17 mouse cellular contexts compared by ENCODE assay signal in genomic region chr1:156668602-156669001, GRCm38 (mm10). TPM values are rescaled to one million over a fixed set of nuclear protein-coding genes. Genes with fewer than 3 reads are reported as not detected.
DNase-seq lines count a peak whose midpoint lies in the region; ATAC-seq and TF ChIP-seq lines count a peak whose summit lies in the region.
"Had no signal": no experiment of that assay in that cellular context is flagged by ENCODE, and none has a peak within 500 bp of the region (broad histone marks: within the 10 kb centered on the region; RNA-seq: fewer than 3 reads in every experiment).

No protein-coding gene starts in this region.

- H3K4me1 ChIP-seq in lung, adult 2 months (ENCODE audit: control insufficient read depth, insufficient read depth, low read length), result peaks cover 32% of the 10 kb centered on the region
- no peaks in the 10 kb centered on the region for H3K4me1 ChIP-seq in stomach, postnatal 0 days (replicated peaks; ENCODE audit: control insufficient read depth, insufficient read depth)

- H3K27ac ChIP-seq in stomach, postnatal 0 days (replicated peaks), result peak overlapping the region; percentile 24; the same call in 1 of the 2 replicates
- no peak overlapping the region for H3K27ac ChIP-seq in gastrocnemius, adult 2 months
- H3K27ac ChIP-seq: hindbrain, embryonic 13.5 days; liver, embryonic 15.5 days; midbrain, embryonic 10.5 days had no signal

- no peak overlapping the region for H3K9ac ChIP-seq in stomach, postnatal 0 days (ENCODE audit: low read length)
- H3K9ac ChIP-seq: forebrain, postnatal 0 days; hindbrain, embryonic 13.5 days; liver, embryonic 15.5 days had no signal

- TF ChIP-seq CTCF in lung, adult 2 months (IDR thresholded peaks at IDR 0.05; ENCODE audit: insufficient read depth, low read length), result no peak
- TF ChIP-seq CTCF in stomach, postnatal 0 days (IDR thresholded peaks at IDR 0.05; ENCODE audit: low read depth), result no peak
- TF ChIP-seq CTCF in gastrocnemius, adult 2 months (IDR thresholded peaks at IDR 0.05), result no peak

- H3K4me3 ChIP-seq in lung, adult 2 months (replicated peaks; ENCODE audit: extremely low read depth, low read depth, low read length), result no peak overlapping the region
- no peak overlapping the region for H3K4me3 ChIP-seq in stomach, postnatal 0 days (ENCODE audit: low read depth, low read length)
- no peak overlapping the region for H3K4me3 ChIP-seq in gastrocnemius, adult 2 months
- H3K4me3 ChIP-seq: hindbrain, embryonic 13.5 days; liver, embryonic 15.5 days; midbrain, embryonic 10.5 days had no signal

- TF ChIP-seq POLR2A in lung, adult 2 months (IDR thresholded peaks at IDR 0.05; ENCODE audit: borderline replicate concordance, extremely low read depth, low read depth, low read length), result no peak

- no peaks in the 10 kb centered on the region for H3K9me3 ChIP-seq in stomach, postnatal 0 days (ENCODE audit: control insufficient read depth, low read length)
- H3K9me3 ChIP-seq: G1E; hindbrain, embryonic 13.5 days; liver, embryonic 15.5 days; midbrain, embryonic 10.5 days had no signal

- no peaks in the 10 kb centered on the region for H3K36me3 ChIP-seq in stomach, postnatal 0 days (ENCODE audit: control insufficient read depth, insufficient read depth, low read length)
- H3K36me3 ChIP-seq: hindbrain, embryonic 13.5 days; liver, embryonic 15.5 days; midbrain, embryonic 10.5 days had no signal

- intact Hi-C loops in gastrocnemius, adult 2 months (cut with DNase I), result no loop called here

- no peaks in the 10 kb centered on the region for H3K27me3 ChIP-seq in stomach, postnatal 0 days (ENCODE audit: control insufficient read depth, insufficient read depth, low read length)
- H3K27me3 ChIP-seq: liver, embryonic 15.5 days had no signal

- WGBS in lung, adult 2 months, result 46% methylated on average over 5 of the region's 5 CpGs
- 53% methylated on average over 5 of the region's 5 CpGs for WGBS in stomach, postnatal 0 days

- peak; percentile 36 for DNase-seq in embryo, embryonic 10.5 days (ENCODE audit: low spot score)
- no peak for DNase-seq in embryo, embryonic 10 days (ENCODE audit: low spot score)
- peak; percentile 58 to 83 for DNase-seq in lung, adult 18-20 months
- no peak for DNase-seq in lung, postnatal 14 days
- DNase-seq in lung, adult 2 months, result peak; percentile 29
- DNase-seq in stomach, postnatal 0 days (ENCODE audit: low spot score), result no peak
- no peak for DNase-seq in gastrocnemius, adult 2 months
- DNase-seq in thymus, adult 18-20 months, result no peak
- DNase-seq: cerebellum, adult 11 months; forebrain, postnatal 0 days; gastrocnemius, postnatal 36 days; layer of hippocampus, adult 9-11 months had no signal

- no peak for ATAC-seq in stomach, postnatal 0 days (ENCODE audit: low FRiP score, low TSS enrichment)
- ATAC-seq: forebrain, postnatal 0 days; intestine, embryonic 16.5 days had no signal

- H3K4me2 ChIP-seq in stomach, postnatal 0 days (replicated peaks; ENCODE audit: low read depth), result no peak overlapping the region
- H3K4me2 ChIP-seq: hindbrain, embryonic 13.5 days; liver, embryonic 15.5 days had no signal

- no peak for TF ChIP-seq EP300 in stomach, postnatal 0 days (optimal IDR thresholded peaks at IDR 0.05)

RNA-seq across cellular contexts. Expression of gene Tor3a, which starts 5.6 kb away (rescaled TPM):
- 73.2 and 105 TPM in 2 replicates for polyA plus RNA-seq in lung, adult 2 months (2012; rRNA removed)
- polyA plus RNA-seq in stomach, postnatal 0 days (2015; fragmentation: Nextera tagmentation; extraction: Ambion mirVana), result 16.8 and 17.1 TPM in 2 replicates
- 1 to 10 TPM; 4.9 to 5.4 TPM for total RNA-seq in gastrocnemius, adult 2 months (2021)

RNA-seq across cellular contexts. Expression of gene Fam20b, which starts 50.3 kb away (rescaled TPM):
- polyA plus RNA-seq in lung, adult 2 months (2012; rRNA removed), result 16.3 and 25.9 TPM in 2 replicates
- 24.7 and 28.0 TPM in 2 replicates for polyA plus RNA-seq in stomach, postnatal 0 days (2015; fragmentation: Nextera tagmentation; extraction: Ambion mirVana)
- 10 to 100 TPM; 28.5 to 35.2 TPM for total RNA-seq in gastrocnemius, adult 2 months (2021)

Comparison
In these comparisons a context has a peak if more than half of its experiments do, and no peak if none do; other contexts are left out.
1. DNase-seq: peak in embryo, embryonic 10.5 days (single experiment), lung, adult 18-20 months (2 of 2) and lung, adult 2 months (single experiment); none in embryo, embryonic 10 days (single experiment), lung, postnatal 14 days (single experiment), stomach, postnatal 0 days (single experiment), gastrocnemius, adult 2 months (single experiment) and thymus, adult 18-20 months (0 of 2).